Mouse (Mus musculus) erythroblast, embryonic 14.5 days (primary cell): ENCODE measurements around the gene Flt3l.

Experiments used
- GATA1 ChIP-seq: IDR thresholded peaks from 2 replicates; pipeline ENCODE4 v1.6.1; 2012; ENCODE audit warnings: low read length, inconsistent platforms, mixed read lengths
- TAL1 ChIP-seq: IDR thresholded peaks from 3 replicates; pipeline ENCODE4 v1.6.1; 2012; ENCODE audit warnings: low read length, inconsistent platforms, mixed read lengths

- TF ChIP-seq TAL1, result no peak
- no peak for TF ChIP-seq GATA1
Observed at GRCm38 (mm10) chr7:45160866-45161265, 24.6 kb upstream of the Flt3l start.
